Mouse (Mus musculus) bone marrow macrophage, adult 2 months (primary cell): ENCODE measurements at regions not wholly inside any gene's neighbourhood (a gene's known extent, or its start where the extent isn't known, plus 50 kb on each side); places are given as distances from the start of the nearest gene placed in this dataset.

ENCODE experiments used
- CTCF ChIP-seq: IDR thresholded peaks from 2 replicates; pipeline ENCODE4 v1.5.1; 2012; ENCODE audit warnings: low read depth, mild to moderate bottlenecking, low read length, moderate library complexity
- POLR2A ChIP-seq: IDR thresholded peaks from 2 replicates; pipeline ENCODE4 v1.6.1; 2012; ENCODE audit warnings: mild to moderate bottlenecking, low read depth, low read length, borderline replicate concordance

- TF ChIP-seq POLR2A (no peak), CTCF (no peak)
These were observed 216.9 kb upstream of the Jmjd1c start for GRCm38 (mm10) chr10:66879071-66879470.
